Mouse (Mus musculus) thymus, postnatal 10 days (tissue): Measurements from ENCODE around the gene Olfr720.

ENCODE experiments used
- DNase-seq, 2 experiments: peaks; one replicate each; pipeline ENCODE4 v3.0.0; 2021; ENCODE audit warnings: low spot score in 2 of 2

Gene Olfr720

DNA sequence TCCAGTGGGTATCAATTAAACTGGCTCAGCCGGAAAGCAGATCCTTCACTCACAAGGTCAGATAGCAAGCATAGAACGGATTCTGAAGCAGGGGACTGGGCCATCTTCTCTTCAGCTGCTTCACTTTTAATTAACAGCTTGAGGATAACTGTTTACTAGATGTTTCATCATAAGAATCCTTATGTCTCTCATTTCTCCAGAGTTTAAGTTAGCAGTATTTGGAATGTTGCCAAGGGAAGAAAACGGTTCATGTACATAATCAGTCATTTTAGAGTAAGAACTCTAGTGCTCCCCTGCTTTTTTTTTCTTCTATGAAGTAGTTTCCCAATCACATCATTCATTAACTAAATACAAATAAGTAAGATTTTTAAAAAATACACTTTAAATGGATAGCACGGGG is at the start of gene Olfr720:
Gene Olfr720, minus strand, starts transcription at position 101 of the 400 bp plus-strand sequence.
- no peak for DNase-seq
